In the genomic region with DNA sequence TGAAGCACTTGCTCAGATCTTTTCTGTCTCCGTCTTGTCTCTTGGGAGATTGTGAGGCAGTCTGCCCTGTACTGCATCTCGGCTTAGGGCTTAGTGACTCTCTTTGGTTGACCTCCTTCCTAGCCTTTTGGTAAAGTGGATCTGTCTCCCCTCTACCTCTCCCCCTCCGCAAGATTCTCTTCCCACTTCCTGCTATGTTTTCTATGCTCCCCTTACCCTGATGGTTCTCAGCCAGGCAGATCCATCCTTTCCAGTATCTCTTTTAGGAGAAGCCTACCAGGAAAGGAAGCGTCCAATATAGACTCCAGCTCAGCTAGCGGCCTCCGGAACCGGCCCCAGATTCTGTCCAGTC, we compare ENCODE assay signal across 19 mouse cellular contexts. TPM values are rescaled to one million over a fixed set of nuclear protein-coding genes. Genes with fewer than 3 reads are reported as not detected.
DNase-seq lines count a peak whose midpoint lies in the region; ATAC-seq and TF ChIP-seq lines count a peak whose summit lies in the region.
"Had no signal": no experiment of that assay in that cellular context is flagged by ENCODE, and none has a peak within 500 bp of the region (broad histone marks: within the 10 kb centered on the region; RNA-seq: fewer than 3 reads in every experiment).

No protein-coding gene starts in this region.

- no peak overlapping the region for H3K4me2 ChIP-seq in heart, embryonic 15.5 days
- peak overlapping the region; percentile 81; the same call in 1 of the 2 replicates for H3K4me2 ChIP-seq in limb, embryonic 12.5 days
- H3K4me2 ChIP-seq in kidney, embryonic 15.5 days = no peak overlapping the region

- no peak for DNase-seq in heart, postnatal 14 days
- DNase-seq in embryonic facial prominence, embryonic 10.5 days (ENCODE audit: low spot score) = peak; percentile 59
- DNase-seq in adrenal gland, postnatal 14 days = no peak
- DNase-seq: cerebellum, adult 9-11 months; gastrocnemius, postnatal 25 days; lung, postnatal 10 days; thymus, postnatal 14 days had no signal

- no peak for TF ChIP-seq CTCF in E14TG2a.4 (conservative IDR thresholded peaks at IDR 0.05; ENCODE audit: low read length)

- peaks cover 53% of the 10 kb centered on the region for H3K4me1 ChIP-seq in heart, embryonic 15.5 days (replicated peaks)
- H3K4me1 ChIP-seq in E14TG2a.4 (replicated peaks; ENCODE audit: low read depth, low read length) = peaks cover 57% of the 10 kb centered on the region
- peaks cover 80% of the 10 kb centered on the region for H3K4me1 ChIP-seq in embryonic facial prominence, embryonic 10.5 days
- H3K4me1 ChIP-seq in limb, embryonic 12.5 days (replicated peaks) = peaks cover 53% of the 10 kb centered on the region
- peaks cover 57% of the 10 kb centered on the region for H3K4me1 ChIP-seq in kidney, embryonic 15.5 days

- H3K4me3 ChIP-seq in heart, embryonic 15.5 days = peak overlapping the region; percentile 48
- H3K4me3 ChIP-seq in E14TG2a.4 (replicated peaks; ENCODE audit: low read length) = peak overlapping the region; percentile 70; the same call in 1 of the 2 replicates
- H3K4me3 ChIP-seq in embryonic facial prominence, embryonic 10.5 days = peak overlapping the region; percentile 67
- peak overlapping the region; percentile 53 for H3K4me3 ChIP-seq in limb, embryonic 12.5 days (replicated peaks)
- no peak overlapping the region for H3K4me3 ChIP-seq in kidney, embryonic 15.5 days (replicated peaks)
- H3K4me3 ChIP-seq: left cerebral cortex, adult 2 months had no signal

- no peaks in the 10 kb centered on the region for H3K9me3 ChIP-seq in heart, embryonic 15.5 days (replicated peaks)
- H3K9me3 ChIP-seq in E14TG2a.4 (ENCODE audit: low read length) = peaks cover 6% of the 10 kb centered on the region
- no peaks in the 10 kb centered on the region for H3K9me3 ChIP-seq in embryonic facial prominence, embryonic 10.5 days
- no peaks in the 10 kb centered on the region for H3K9me3 ChIP-seq in limb, embryonic 12.5 days
- no peaks in the 10 kb centered on the region for H3K9me3 ChIP-seq in kidney, embryonic 15.5 days (replicated peaks)
- H3K9me3 ChIP-seq: heart, embryonic 13.5 days; liver, embryonic 12.5 days had no signal

- 32% methylated on average over 7 of the region's 7 CpGs for WGBS in heart, embryonic 15.5 days
- WGBS in embryonic facial prominence, embryonic 10.5 days = 2% methylated on average over 7 of the region's 7 CpGs
- WGBS in limb, embryonic 12.5 days = 9% methylated on average over 7 of the region's 7 CpGs
- WGBS in kidney, embryonic 15.5 days = 17% methylated on average over 7 of the region's 7 CpGs

- no peaks in the 10 kb centered on the region for H3K36me3 ChIP-seq in heart, embryonic 15.5 days
- no peaks in the 10 kb centered on the region for H3K36me3 ChIP-seq in E14TG2a.4 (ENCODE audit: insufficient read depth, low read length)
- no peaks in the 10 kb centered on the region for H3K36me3 ChIP-seq in embryonic facial prominence, embryonic 10.5 days (replicated peaks)
- no peaks in the 10 kb centered on the region for H3K36me3 ChIP-seq in limb, embryonic 12.5 days
- no peaks in the 10 kb centered on the region for H3K36me3 ChIP-seq in kidney, embryonic 15.5 days
- H3K36me3 ChIP-seq: heart, embryonic 13.5 days; liver, embryonic 12.5 days had no signal

- no peak overlapping the region for H3K9ac ChIP-seq in heart, embryonic 15.5 days
- no peak overlapping the region for H3K9ac ChIP-seq in limb, embryonic 12.5 days (replicated peaks)
- H3K9ac ChIP-seq in kidney, embryonic 15.5 days = no peak overlapping the region
- H3K9ac ChIP-seq: liver, embryonic 12.5 days had no signal

- intact Hi-C loops in heart, postnatal 14 days (cut with DNase I) = no loop called here

- H3K27me3 ChIP-seq in heart, embryonic 15.5 days = peaks cover 99% of the 10 kb centered on the region
- H3K27me3 ChIP-seq in E14TG2a.4 (ENCODE audit: insufficient read depth, low read length) = peaks cover 97% of the 10 kb centered on the region
- H3K27me3 ChIP-seq in embryonic facial prominence, embryonic 10.5 days (replicated peaks; ENCODE audit: low read depth, poor library complexity, severe bottlenecking) = peaks cover 100% of the 10 kb centered on the region
- peaks cover 99% of the 10 kb centered on the region for H3K27me3 ChIP-seq in limb, embryonic 12.5 days
- H3K27me3 ChIP-seq in kidney, embryonic 15.5 days = peaks cover 100% of the 10 kb centered on the region

- no peak for ATAC-seq in heart, embryonic 15.5 days (replicated peaks; ENCODE audit: insufficient number of reproducible peaks, insufficient read depth, low FRiP score, low read depth)
- no peak for ATAC-seq in limb, embryonic 12.5 days (ENCODE audit: insufficient number of reproducible peaks, insufficient read depth, low FRiP score, low TSS enrichment, low read depth)
- ATAC-seq in kidney, embryonic 15.5 days (replicated peaks; ENCODE audit: low FRiP score) = no peak
- ATAC-seq: hindbrain, embryonic 16.5 days; liver, embryonic 12.5 days had no signal

- H3K27ac ChIP-seq in heart, embryonic 15.5 days = no peak overlapping the region
- H3K27ac ChIP-seq in embryonic facial prominence, embryonic 10.5 days (replicated peaks) = peak overlapping the region; percentile 88
- no peak overlapping the region for H3K27ac ChIP-seq in limb, embryonic 12.5 days
- no peak overlapping the region for H3K27ac ChIP-seq in kidney, embryonic 15.5 days
- H3K27ac ChIP-seq: heart, embryonic 13.5 days; left cerebral cortex, adult 2 months; liver, embryonic 12.5 days had no signal

RNA-seq across cellular contexts. Expression of gene Barx1, which starts 1.2 kb away (rescaled TPM):
- polyA plus RNA-seq in heart, embryonic 15.5 days (2015; fragmentation: Nextera tagmentation; extraction: Ambion mirVana) = 0.20 and 0.48 TPM in 2 replicates
- not detected for total RNA-seq in heart, postnatal 14 days (2021)
- 43.5 and 57.9 TPM in 2 replicates for polyA plus RNA-seq in embryonic facial prominence, embryonic 10.5 days (2016; fragmentation: Nextera tagmentation; extraction: Ambion mirVana)
- 2.7 and 4.8 TPM in 2 replicates for polyA plus RNA-seq in limb, embryonic 12.5 days (2016; fragmentation: Nextera tagmentation; extraction: Ambion mirVana)
- polyA plus RNA-seq in kidney, embryonic 15.5 days (2015; fragmentation: Nextera tagmentation; extraction: Ambion mirVana) = 0.10 and 0.12 TPM in 2 replicates
- not detected in 2 replicates for total RNA-seq in adrenal gland, postnatal 14 days (2021)
- total RNA-seq: gastrocnemius, postnatal 25 days; layer of hippocampus, adult 18-20 months; left cerebral cortex, adult 2 months; megakaryocyte-erythroid progenitor cell, adult 5-6 weeks; monocyte, adult 5-6 weeks had no signal
- polyA plus RNA-seq: hindbrain, embryonic 16.5 days; neural tube, embryonic 14.5 days had no signal

RNA-seq across cellular contexts. Expression of gene Ptpdc1, which starts 38.5 kb away (rescaled TPM):
- polyA plus RNA-seq in heart, embryonic 15.5 days (2015; fragmentation: Nextera tagmentation; extraction: Ambion mirVana) = 4.6 and 7.4 TPM in 2 replicates
- 1 to 10 TPM; 5.7 to 6.3 TPM for total RNA-seq in heart, postnatal 14 days (2021)
- polyA plus RNA-seq in embryonic facial prominence, embryonic 10.5 days (2016; fragmentation: Nextera tagmentation; extraction: Ambion mirVana) = 7.7 and 10.5 TPM in 2 replicates
- 20.1 and 21.1 TPM in 2 replicates for polyA plus RNA-seq in limb, embryonic 12.5 days (2016; fragmentation: Nextera tagmentation; extraction: Ambion mirVana)
- 10.6 and 11.1 TPM in 2 replicates for polyA plus RNA-seq in kidney, embryonic 15.5 days (2015; fragmentation: Nextera tagmentation; extraction: Ambion mirVana)
- 7.2 and 7.8 TPM in 2 replicates for total RNA-seq in adrenal gland, postnatal 14 days (2021)
